Mouse (Mus musculus): ENCODE measurements around the gene Rrm2. TPM values are rescaled to one million over a fixed set of nuclear protein-coding genes. Genes with fewer than 3 reads are reported as not detected.

The Rrm2 gene
- polyA plus RNA-seq, 1 experiment from 2014 or later: 136 TPM

- no peak overlapping the region for H3K4me3 ChIP-seq (ENCODE audit: low read depth, low read length)
- no peaks in the 10 kb centered on the region for H3K4me1 ChIP-seq (ENCODE audit: control insufficient read depth, insufficient read depth, low read length)
- H3K4me2 ChIP-seq (ENCODE audit: low read length): no peak overlapping the region
- H3K9me3 ChIP-seq (replicated peaks; ENCODE audit: control insufficient read depth, low read length): no peaks in the 10 kb centered on the region
- ATAC-seq (no peak), DNase-seq (ENCODE audit: low spot score) (no peak)
- H3K36me3 ChIP-seq (ENCODE audit: control insufficient read depth, insufficient read depth, low read length): no peaks in the 10 kb centered on the region
- H3K27me3 ChIP-seq (replicated peaks; ENCODE audit: control insufficient read depth, insufficient read depth, low read length): no peaks in the 10 kb centered on the region
- no peak overlapping the region for H3K27ac ChIP-seq (ENCODE audit: low read depth, low read length)
- WGBS: 90% methylated on average over 4 of the region's 4 CpGs
- no peak overlapping the region for H3K9ac ChIP-seq (ENCODE audit: low read length)
These were observed 45.6 kb downstream of the Rrm2 start for GRCm38 (mm10) chr12:24753680-24754079.

GRCm38 (mm10) chr12:24754693-24755092, 46.7 kb downstream of the Rrm2 start:
- ATAC-seq (no peak), DNase-seq (ENCODE audit: low spot score) (peak; percentile 4)
- H3K4me1 ChIP-seq (ENCODE audit: control insufficient read depth, insufficient read depth, low read length): no peaks in the 10 kb centered on the region
- H3K9me3 ChIP-seq (replicated peaks; ENCODE audit: control insufficient read depth, low read length): no peaks in the 10 kb centered on the region
- H3K9ac ChIP-seq (ENCODE audit: low read length): no peak overlapping the region
- H3K27me3 ChIP-seq (replicated peaks; ENCODE audit: control insufficient read depth, insufficient read depth, low read length): no peaks in the 10 kb centered on the region
- no peak overlapping the region for H3K27ac ChIP-seq (ENCODE audit: low read depth, low read length)
- no peak overlapping the region for H3K4me3 ChIP-seq (ENCODE audit: low read depth, low read length)
- H3K4me2 ChIP-seq (ENCODE audit: low read length): no peak overlapping the region
- no peaks in the 10 kb centered on the region for H3K36me3 ChIP-seq (ENCODE audit: control insufficient read depth, insufficient read depth, low read length)
- WGBS: 51% methylated on average over 5 of the region's 5 CpGs

- Histone ChIP-seq H3K36me3 (ENCODE audit: control insufficient read depth, insufficient read depth, low read length) (no peaks in the 10 kb centered on the region), H3K9ac (ENCODE audit: low read length) (no peak overlapping the region), H3K27me3 (replicated peaks; ENCODE audit: control insufficient read depth, insufficient read depth, low read length) (no peaks in the 10 kb centered on the region), H3K27ac (ENCODE audit: low read depth, low read length) (no peak overlapping the region), H3K9me3 (replicated peaks; ENCODE audit: control insufficient read depth, low read length) (no peaks in the 10 kb centered on the region), H3K4me1 (ENCODE audit: control insufficient read depth, insufficient read depth, low read length) (no peaks in the 10 kb centered on the region), H3K4me2 (ENCODE audit: low read length) (no peak overlapping the region), H3K4me3 (ENCODE audit: low read depth, low read length) (no peak overlapping the region)
- 92% methylated on average over 9 of the region's 9 CpGs for WGBS
- ATAC-seq: no peak
- DNase-seq (ENCODE audit: low spot score): no peak
These were observed 47.4 kb downstream of the Rrm2 start for GRCm38 (mm10) chr12:24755471-24755870.

- no peak overlapping the region for H3K27ac ChIP-seq (ENCODE audit: low read depth, low read length)
- H3K36me3 ChIP-seq (ENCODE audit: control insufficient read depth, insufficient read depth, low read length): no peaks in the 10 kb centered on the region
- no peak overlapping the region for H3K4me2 ChIP-seq (ENCODE audit: low read length)
- H3K4me1 ChIP-seq (ENCODE audit: control insufficient read depth, insufficient read depth, low read length): no peaks in the 10 kb centered on the region
- no peak overlapping the region for H3K4me3 ChIP-seq (ENCODE audit: low read depth, low read length)
- ATAC-seq (no peak), DNase-seq (ENCODE audit: low spot score) (no peak)
- no peaks in the 10 kb centered on the region for H3K27me3 ChIP-seq (replicated peaks; ENCODE audit: control insufficient read depth, insufficient read depth, low read length)
- H3K9me3 ChIP-seq (replicated peaks; ENCODE audit: control insufficient read depth, low read length): no peaks in the 10 kb centered on the region
- no peak overlapping the region for H3K9ac ChIP-seq (ENCODE audit: low read length)
These were observed 49.3 kb downstream of the Rrm2 start for GRCm38 (mm10) chr12:24757387-24757786.

- H3K36me3 ChIP-seq (ENCODE audit: control insufficient read depth, insufficient read depth, low read length): no peaks in the 10 kb centered on the region
- H3K9me3 ChIP-seq (replicated peaks; ENCODE audit: control insufficient read depth, low read length): no peaks in the 10 kb centered on the region
- H3K4me1 ChIP-seq (ENCODE audit: control insufficient read depth, insufficient read depth, low read length): no peaks in the 10 kb centered on the region
- H3K9ac ChIP-seq (ENCODE audit: low read length): no peak overlapping the region
- DNase-seq (ENCODE audit: low spot score) (peak; percentile 29), ATAC-seq (peak; percentile 23; the same call in 1 of the 2 replicates)
- WGBS: 31% methylated on average over 6 of the region's 6 CpGs
- no peaks in the 10 kb centered on the region for H3K27me3 ChIP-seq (replicated peaks; ENCODE audit: control insufficient read depth, insufficient read depth, low read length)
- H3K4me3 ChIP-seq (ENCODE audit: low read depth, low read length): no peak overlapping the region
- no peak overlapping the region for H3K4me2 ChIP-seq (ENCODE audit: low read length)
- H3K27ac ChIP-seq (ENCODE audit: low read depth, low read length): no peak overlapping the region
These were observed 50.3 kb downstream of the Rrm2 start for GRCm38 (mm10) chr12:24758374-24758773.

GRCm38 (mm10) chr12:24762253-24762652, 54.2 kb downstream of the Rrm2 start:
- no peak overlapping the region for H3K4me3 ChIP-seq (ENCODE audit: low read depth, low read length)
- H3K9me3 ChIP-seq (replicated peaks; ENCODE audit: control insufficient read depth, low read length): no peaks in the 10 kb centered on the region
- DNase-seq (ENCODE audit: low spot score) (no peak), ATAC-seq (no peak)
- WGBS: 2% methylated on average over 3 of the region's 3 CpGs
- H3K36me3 ChIP-seq (ENCODE audit: control insufficient read depth, insufficient read depth, low read length): no peaks in the 10 kb centered on the region
- no peak overlapping the region for H3K9ac ChIP-seq (ENCODE audit: low read length)
- H3K27me3 ChIP-seq (replicated peaks; ENCODE audit: control insufficient read depth, insufficient read depth, low read length): no peaks in the 10 kb centered on the region
- no peaks in the 10 kb centered on the region for H3K4me1 ChIP-seq (ENCODE audit: control insufficient read depth, insufficient read depth, low read length)
- no peak overlapping the region for H3K27ac ChIP-seq (ENCODE audit: low read depth, low read length)
- H3K4me2 ChIP-seq (ENCODE audit: low read length): no peak overlapping the region

Other genes with a start within 250 kb of the Rrm2 start
- gene Taf1b, start 209.9 kb upstream of the Rrm2 start, polyA plus RNA-seq (2014; fragmentation: Nextera tagmentation; extraction: Ambion mirVana): 40.6 and 48.1 TPM in 2 replicates
- 0.72 and 0.79 TPM in 2 replicates for gene Grhl1, start 136.0 kb upstream of the Rrm2 start, polyA plus RNA-seq (2014; fragmentation: Nextera tagmentation; extraction: Ambion mirVana)
- gene Klf11, start 57.0 kb upstream of the Rrm2 start, polyA plus RNA-seq (2014; fragmentation: Nextera tagmentation; extraction: Ambion mirVana): 14.8 and 17.0 TPM in 2 replicates
- gene Cys1, start 26.4 kb upstream of the Rrm2 start, polyA plus RNA-seq (2014; fragmentation: Nextera tagmentation; extraction: Ambion mirVana): 1.2 and 1.7 TPM in 2 replicates
- gene Mboat2, start 122.6 kb downstream of the Rrm2 start, polyA plus RNA-seq (2014; fragmentation: Nextera tagmentation; extraction: Ambion mirVana): 68.4 and 72.6 TPM in 2 replicates

Measured in forebrain, embryonic 14.5 days (tissue).